Mouse (Mus musculus): Measurements from ENCODE around the gene Mapk14.

Mapk14 gene

GRCm38 (mm10) chr17:28690776-28691686 is at the start of gene Mapk14:
Gene Mapk14 (plus strand): TSS chr17:28691329.
- DNase-seq (ENCODE audit: low spot score): peak; percentile 100

GRCm38 (mm10) chr17:28643697-28644096 is 47.4 kb upstream of the Mapk14 start:
- DNase-seq (ENCODE audit: low spot score): no peak

DNA sequence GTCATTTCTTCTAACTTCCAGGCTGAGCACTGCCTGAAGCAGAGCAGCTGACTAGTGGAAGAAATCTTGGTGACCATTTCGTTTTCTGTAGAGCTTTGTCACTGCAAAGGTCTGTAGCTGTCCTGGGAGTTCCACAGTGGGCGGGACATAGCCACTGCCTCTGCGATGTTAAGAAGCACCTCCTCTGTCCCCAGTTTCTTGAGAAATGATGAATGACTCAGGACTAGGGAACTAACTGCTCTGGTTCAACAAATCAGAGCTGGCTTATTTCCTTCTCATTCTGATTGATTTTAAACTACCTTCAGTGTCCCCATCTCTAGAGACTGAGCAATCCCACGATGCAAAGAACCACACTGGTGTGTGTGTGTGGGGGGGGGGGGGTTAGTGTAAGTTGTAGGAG is 47.0 kb upstream of the Mapk14 start:
- DNase-seq (ENCODE audit: low spot score): no peak

GRCm38 (mm10) chr17:28646221-28646620 is 44.9 kb upstream of the Mapk14 start:
- no peak for DNase-seq (ENCODE audit: low spot score)

DNA sequence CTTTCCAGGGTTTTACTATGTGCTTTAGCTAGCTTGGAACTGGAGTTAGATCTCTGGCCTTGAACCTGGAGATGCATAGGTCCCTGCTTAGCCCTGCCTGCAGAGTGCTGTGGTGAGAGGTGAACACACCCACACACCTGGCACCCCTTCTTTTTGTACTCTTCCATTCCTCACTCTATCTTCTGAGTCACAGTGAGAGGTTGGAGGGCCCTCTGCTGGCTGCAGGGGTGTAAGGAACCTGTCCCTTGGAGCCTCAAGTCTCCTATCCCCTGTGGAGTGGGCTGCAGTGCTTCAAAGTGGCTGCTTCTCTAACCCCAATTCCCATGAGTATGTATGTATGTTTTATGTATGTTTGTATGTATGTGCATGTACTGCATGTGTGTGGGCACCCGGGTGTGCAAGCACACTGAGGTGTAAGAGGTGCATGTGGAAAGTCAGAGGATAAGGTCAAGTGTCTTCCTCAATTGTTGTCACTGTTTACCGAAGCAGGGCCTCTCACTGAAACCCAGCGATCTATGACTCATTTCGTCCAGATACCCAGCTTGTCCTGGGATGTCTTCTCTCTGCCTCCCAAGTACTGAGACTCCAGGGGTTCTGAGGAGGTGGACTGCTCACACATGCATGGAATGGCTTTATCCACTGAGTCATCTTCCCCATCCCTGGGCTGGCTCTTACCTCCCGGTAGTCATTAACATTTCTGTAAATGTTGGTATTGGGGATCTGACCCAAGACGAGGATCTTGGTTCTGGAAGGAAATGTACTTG is 42.3 kb upstream of the Mapk14 start:
- peak; percentile 29 for DNase-seq (ENCODE audit: low spot score)

DNA sequence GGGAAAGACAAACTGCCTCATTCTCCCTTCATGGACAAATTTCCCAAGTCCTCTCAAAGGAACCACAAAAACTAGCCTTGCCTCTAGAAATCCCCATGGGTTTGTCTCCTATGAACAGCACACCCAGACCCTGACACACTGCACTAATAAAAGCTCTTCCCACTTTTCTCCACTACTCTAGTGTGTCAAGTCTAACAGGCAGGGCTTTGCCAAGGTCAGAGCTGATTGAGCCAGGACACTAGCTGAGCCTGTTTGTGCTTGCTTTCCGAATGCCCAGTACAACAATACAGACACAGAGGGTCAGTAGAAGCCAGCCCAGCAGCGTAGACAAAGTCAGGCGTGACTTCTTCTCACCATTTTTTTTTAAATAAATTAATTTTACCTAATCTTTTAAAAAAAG is 40.9 kb upstream of the Mapk14 start:
- no peak for DNase-seq (ENCODE audit: low spot score)

DNA sequence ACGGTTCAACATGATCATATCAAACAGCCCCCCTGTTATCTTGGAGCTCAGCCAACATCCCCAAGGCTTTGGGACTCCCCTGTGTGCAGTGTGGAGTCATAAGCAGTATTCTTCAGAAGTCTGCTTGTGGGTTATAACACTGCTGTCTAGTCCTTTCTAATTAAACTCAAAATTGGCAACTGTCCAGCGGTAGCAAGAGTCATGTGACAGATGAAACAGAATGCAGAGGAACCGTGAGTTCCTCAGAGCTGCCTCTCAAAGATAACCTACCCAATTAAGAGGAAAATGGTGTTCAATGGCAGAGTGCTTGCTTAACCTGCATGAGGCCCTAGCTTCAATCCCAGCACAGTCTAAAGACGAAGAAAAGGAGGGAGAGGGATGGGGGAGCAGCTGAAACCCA is 33.2 kb upstream of the Mapk14 start:
- DNase-seq (ENCODE audit: low spot score): no peak

GRCm38 (mm10) chr17:28659564-28659963 is 31.6 kb upstream of the Mapk14 start:
- no peak for DNase-seq (ENCODE audit: low spot score)

DNA sequence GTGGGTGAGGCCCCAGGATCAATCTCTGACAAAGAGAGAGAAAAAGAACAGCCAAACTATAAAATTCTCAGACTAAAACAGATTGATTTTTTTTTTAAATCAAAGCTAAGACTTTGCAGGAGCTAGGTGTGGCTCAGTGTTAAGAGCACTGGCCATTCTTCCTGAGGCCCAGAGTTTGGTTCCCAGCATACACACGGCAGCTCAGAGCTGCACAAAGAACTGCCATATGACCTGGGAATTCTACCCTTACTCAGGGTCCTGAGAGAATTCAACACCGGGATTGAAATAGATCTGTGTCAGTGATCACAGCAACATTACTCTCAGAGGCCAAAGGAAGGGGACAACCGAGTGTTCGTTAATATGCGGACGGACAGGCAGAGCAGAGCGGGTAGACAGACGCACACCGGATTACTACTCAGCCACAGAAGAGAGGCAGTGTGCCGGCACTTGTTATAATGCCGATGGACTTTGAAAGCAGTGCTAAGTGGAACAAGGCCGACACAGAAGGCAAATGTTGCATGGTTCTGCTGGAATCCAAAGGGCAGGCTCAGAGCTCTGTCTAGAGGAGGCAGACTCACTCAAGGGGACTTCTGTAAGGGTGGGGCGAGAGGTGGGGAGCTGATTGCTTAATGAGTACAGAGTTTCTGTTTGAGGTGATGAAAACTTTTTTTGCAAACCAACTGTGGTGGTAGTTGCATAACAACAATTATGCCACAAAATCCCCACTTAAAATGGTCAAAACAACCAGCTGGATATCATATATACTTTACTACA is 8.6 kb upstream of the Mapk14 start:
- DNase-seq (ENCODE audit: low spot score): peak; percentile 53

- DNase-seq (ENCODE audit: low spot score): no peak
Observed at GRCm38 (mm10) chr17:28683601-28684000, 7.5 kb upstream of the Mapk14 start.

DNA sequence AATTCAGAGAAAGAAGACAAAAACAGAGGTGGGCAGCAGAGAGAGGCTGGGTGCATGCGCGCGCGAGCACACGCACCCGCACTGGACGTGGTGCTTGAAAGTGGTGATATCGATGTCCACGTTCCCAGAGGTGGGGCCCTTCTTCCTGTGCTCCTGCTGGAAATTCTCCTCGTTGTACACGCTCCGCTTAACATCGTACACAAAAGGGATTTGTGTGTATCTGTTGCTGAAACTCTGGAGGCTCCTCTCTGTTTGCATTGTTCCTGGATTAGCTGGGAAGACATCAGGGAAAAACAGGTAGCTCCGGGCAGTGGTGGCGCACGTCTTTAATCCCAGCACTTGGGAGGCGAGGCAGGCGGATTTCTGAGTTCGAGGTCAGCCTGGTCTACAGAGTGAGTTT is 6.5 kb upstream of the Mapk14 start:
- DNase-seq (ENCODE audit: low spot score): no peak

GRCm38 (mm10) chr17:28687354-28687753 is 3.8 kb upstream of the Mapk14 start:
- DNase-seq (ENCODE audit: low spot score): no peak

DNA sequence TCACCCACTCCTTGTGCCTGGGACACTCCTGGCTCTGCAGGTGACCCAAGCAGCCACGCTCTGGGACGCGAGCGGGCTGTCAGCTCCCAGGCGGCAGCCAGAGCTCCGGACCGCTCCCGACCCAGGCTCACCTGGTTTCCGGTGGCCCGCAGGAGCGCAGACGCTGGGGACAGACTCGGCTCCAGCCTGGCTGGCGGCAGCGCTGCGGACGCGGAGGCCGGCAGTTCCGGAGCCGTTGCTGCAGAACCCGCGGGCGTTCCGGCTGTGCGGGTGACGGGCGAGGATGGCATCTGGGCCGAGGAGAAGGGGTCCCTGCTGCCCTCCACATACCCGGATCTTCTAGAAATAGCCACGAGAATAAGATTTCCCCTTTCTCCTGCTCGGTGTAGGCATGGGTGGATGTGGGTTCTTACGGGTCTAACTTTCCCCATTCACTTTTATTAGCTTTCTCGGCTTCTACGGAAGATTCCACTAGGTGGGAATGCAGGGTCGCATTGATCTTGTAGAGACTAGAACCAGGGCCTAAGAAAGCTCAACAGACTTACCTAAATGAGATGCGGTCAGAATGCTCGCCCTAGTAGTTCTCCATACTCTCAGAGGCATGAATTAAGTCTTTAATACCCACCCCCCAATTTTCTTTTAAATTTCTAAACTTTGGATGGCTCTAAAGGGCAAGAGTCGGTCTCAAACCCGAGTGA is 1.4 kb upstream of the Mapk14 start, which contains the start of gene Slc26a8:
Gene Slc26a8, minus strand, starts transcription at position 648 of the 698 bp plus-strand sequence.
- no peak for DNase-seq (ENCODE audit: low spot score)

DNA sequence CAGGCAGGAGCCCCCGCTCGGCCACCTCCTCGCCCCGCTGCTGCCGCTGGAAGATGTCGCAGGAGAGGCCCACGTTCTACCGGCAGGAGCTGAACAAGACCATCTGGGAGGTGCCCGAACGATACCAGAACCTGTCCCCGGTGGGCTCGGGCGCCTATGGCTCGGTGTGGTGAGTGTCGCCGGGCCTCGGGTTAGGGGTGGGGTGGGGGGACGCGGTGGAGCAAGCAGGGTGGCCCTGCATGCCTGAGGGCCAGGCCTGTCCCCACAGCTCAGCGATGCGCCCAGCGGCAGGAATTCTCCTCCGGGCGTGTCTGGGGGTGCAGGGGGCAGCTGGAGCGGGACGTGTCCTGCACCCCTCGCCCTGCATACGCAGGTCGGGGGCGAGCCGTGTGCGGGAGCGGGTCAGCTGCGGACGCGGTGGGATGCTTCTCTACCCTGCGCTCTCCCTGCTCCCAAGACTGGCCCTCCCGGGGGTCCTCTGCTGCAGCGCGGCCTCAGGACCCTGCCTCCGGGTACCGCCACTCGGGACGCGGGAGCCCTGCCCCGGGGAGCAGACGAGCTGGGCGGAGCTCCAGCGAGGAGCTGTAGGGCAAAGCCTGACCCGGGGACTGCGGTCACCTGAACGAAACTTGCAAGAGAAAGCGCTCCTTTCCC is 685 bp downstream of the Mapk14 start:
- peak; percentile 45 for DNase-seq (ENCODE audit: low spot score)

DNA sequence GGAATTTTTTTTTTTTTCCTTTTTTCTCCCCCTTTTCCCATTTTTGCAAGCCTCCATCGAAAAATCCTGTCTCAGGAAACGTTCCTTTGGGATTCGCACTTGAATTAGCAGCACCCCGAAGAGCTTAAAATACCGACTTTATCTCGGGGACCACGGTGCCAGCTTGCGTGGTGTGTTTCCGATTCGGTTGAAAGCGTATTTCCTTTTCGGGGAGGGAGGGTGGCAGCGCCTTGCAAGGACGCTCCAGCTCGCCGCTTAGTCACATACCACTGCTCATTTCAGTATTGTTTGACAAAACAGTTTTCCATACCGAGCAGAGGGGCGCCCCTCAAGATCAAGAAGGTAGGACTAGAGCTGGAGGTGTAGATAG is 1.2 kb downstream of the Mapk14 start:
- peak; percentile 58 for DNase-seq (ENCODE audit: low spot score)

DNA sequence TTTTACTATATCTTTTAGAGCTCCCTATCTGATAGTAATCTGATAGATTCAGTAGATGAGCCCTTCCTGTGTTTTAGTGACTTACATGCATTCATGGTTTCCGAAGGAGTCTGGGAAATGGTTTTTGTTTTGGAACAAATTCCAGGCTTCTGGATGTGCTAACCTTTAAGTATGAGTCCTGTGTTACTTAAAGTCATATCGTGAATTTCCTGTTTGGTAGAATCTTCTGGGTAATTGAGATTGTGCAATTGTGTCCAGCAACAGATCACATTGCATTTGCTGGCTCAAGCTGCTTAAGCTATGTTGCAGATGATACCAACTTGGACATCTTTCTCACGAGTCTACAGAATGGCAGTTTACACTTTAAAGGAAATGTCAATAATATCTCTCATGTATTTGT is 2.0 kb downstream of the Mapk14 start:
- peak; percentile 46 for DNase-seq (ENCODE audit: low spot score)

DNA sequence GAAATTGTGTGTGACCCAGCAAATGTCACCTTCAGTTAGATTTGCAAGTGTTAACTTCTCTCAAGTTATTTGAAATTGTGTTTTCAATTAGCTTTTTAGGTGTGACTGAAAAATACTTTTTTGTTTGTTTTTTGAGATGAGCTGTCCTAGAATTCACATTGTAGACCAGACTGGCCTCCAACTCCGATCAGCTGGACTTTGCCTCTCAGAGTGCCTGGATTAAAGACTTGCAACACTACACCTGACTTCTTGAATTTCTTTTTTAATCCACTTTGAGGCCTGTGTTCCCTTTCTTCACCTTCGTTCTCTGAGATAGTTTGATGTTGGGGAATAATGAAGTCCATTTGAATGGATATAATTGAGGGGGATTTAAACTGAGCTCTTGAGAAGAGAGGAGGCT is 2.9 kb downstream of the Mapk14 start:
- no peak for DNase-seq (ENCODE audit: low spot score)

DNA sequence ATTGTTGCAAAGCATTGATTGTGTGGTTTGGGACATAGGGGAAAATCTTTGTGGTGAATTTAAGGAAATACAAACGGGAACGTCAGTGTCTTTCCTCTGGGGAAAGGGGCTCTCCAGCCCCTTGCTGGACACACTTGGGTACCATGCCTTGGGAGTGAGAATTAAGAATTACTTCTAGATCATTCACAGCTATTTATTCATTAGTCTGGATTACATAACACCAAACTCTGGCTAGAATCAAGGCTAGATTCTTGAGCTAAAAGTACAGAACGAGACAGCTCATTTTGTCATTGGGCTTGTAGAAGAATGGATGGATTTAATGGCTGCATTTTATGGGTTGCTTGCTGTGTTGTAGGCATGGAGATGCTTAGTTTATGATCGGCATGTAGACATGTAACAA is 3.7 kb downstream of the Mapk14 start:
- no peak for DNase-seq (ENCODE audit: low spot score)

DNA sequence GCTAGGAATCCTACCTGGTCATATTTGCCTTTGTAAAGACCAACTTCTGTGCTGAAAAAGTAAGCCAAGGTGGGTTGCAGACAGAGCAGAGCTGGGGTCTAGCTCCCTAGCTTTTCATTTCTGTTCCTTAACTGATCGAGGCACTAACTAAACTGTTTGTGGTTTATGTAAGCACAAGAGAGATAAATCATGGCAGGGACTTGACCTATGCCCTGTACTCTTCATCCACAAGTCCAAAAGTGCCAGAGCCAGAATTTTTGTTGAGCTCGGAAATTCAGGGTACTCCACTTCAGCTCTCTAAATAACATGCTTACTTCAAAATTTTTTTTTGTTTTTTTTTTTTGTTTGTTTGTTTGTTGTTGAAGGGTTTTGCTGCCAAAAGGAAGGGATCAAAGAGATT is 5.5 kb downstream of the Mapk14 start:
- DNase-seq (ENCODE audit: low spot score): peak; percentile 37

DNA sequence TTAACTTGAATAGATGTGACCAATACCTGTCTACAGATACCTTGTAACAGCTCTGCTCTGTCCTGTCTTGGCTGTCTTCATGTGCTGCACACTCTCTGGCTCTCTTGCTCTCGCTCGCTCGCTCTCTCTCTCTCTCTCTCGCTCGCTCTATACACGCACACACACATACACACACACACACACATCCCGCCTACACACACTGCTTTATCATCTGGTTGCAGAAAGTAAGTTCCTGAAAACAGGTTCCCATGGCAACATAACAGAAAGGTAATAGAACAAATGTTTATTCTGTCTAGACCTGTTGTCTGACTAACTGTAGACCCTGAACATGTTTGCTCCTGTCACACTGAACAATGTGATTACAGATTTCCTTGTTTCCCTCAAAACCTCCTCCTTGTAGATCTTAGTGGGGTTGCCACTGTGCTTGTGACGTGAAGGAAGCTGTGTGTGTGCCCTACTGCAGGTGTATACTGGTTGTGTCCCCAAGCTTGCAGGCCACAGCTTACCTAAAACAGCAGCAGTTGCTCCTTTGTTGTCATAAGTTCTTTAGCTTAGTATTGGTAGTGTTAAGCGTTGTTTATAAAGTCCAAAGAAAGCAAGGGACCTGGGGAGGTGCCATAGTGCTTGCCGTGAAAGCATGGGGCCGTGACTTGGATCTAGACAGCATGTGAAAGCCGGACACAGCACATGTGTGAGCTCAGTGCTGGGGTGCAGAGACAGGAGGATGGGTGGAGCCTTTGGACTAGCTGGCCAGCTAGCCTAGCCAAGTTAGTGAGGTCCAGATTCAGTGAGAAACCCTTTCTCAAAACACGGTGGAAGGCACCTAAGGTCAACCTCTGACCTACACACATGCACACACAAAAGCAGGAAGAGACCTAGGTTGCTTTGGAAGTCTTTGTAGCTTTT is 6.4 kb downstream of the Mapk14 start:
- DNase-seq (ENCODE audit: low spot score): peak; percentile 57

Measured in lung, postnatal 25 days (tissue).